Mouse (Mus musculus) C2C12 (cell line): Measurements from ENCODE around the gene Acp7. TPM values are rescaled to one million over a fixed set of nuclear protein-coding genes. Genes with fewer than 3 reads are reported as not detected.
"Not testable (repeated sequence)": the region's sequence is repeated elsewhere in the genome, so short reads cannot be mapped to it uniquely, and the experiment has no call there.

Experiments used
- H3K27me3 ChIP-seq: one replicate; pipeline ENCODE4 v1.6.1; 2011; ENCODE audit not compliant: control insufficient read depth, insufficient read depth, insufficient read length
- H3K36me3 ChIP-seq: one replicate; pipeline ENCODE4 v1.6.1; 2011; ENCODE audit not compliant: control insufficient read depth, insufficient read depth
- H3K4me3 ChIP-seq: one replicate; pipeline ENCODE4 v1.5.1; 2011; ENCODE audit warnings: mild to moderate bottlenecking, control low read depth; ENCODE audit not compliant: poor library complexity, insufficient read depth, severe bottlenecking
- H3K79me2 ChIP-seq: one replicate; pipeline ENCODE4 v1.6.1; 2011; ENCODE audit not compliant: control insufficient read depth, insufficient read depth
- H3K79me3 ChIP-seq: one replicate; pipeline ENCODE4 v1.6.1; 2011; ENCODE audit warnings: low read depth, control low read depth
- H3ac ChIP-seq: one replicate; pipeline ENCODE3; 2011; ENCODE audit warnings: low read depth; ENCODE audit not compliant: control insufficient read depth, insufficient read length
- CEBPB ChIP-seq: IDR thresholded peaks from one replicate; pipeline ENCODE4 v1.6.1; 2011; ENCODE audit warnings: low read depth, mild to moderate bottlenecking, control low read depth, moderate library complexity
- CTCF ChIP-seq: IDR thresholded peaks from one replicate; pipeline ENCODE4 v1.5.1; 2011; ENCODE audit not compliant: control insufficient read depth, insufficient read depth, insufficient read length
- FOSL1 ChIP-seq: IDR thresholded peaks from one replicate; pipeline ENCODE4 v1.8.0; 2011; ENCODE audit warnings: mild to moderate bottlenecking, low read length; ENCODE audit not compliant: poor library complexity, insufficient read depth, severe bottlenecking
- MAX ChIP-seq: IDR thresholded peaks from one replicate; pipeline ENCODE4 v1.6.1; 2011; ENCODE audit warnings: mild to moderate bottlenecking, control low read depth
- MYOD1 ChIP-seq: IDR thresholded peaks from one replicate; pipeline ENCODE4 v1.6.1; 2011; ENCODE audit warnings: low read depth; ENCODE audit not compliant: control insufficient read depth, insufficient read length
- MYOG ChIP-seq: IDR thresholded peaks from one replicate; pipeline ENCODE4 v1.6.1; 2011; ENCODE audit not compliant: control insufficient read depth, insufficient read length; ENCODE audit errors: extremely low read depth
- USF1 ChIP-seq: IDR thresholded peaks from one replicate; pipeline ENCODE4 v1.6.1; 2011; ENCODE audit warnings: low read depth, mild to moderate bottlenecking, control low read depth, moderate library complexity
- polyA plus RNA-seq: library from polyadenylated mRNA; unstranded; fragments of >200 nt; fragmentation: generic; extraction: Trizol; gene quantifications from one replicate; pipeline ENCODE4 v1.2.1, GENCODE M21; 2012; ENCODE audit warnings: missing spikeins

The Acp7 gene
- polyA plus RNA-seq, 1 experiment: not detected

DNA sequence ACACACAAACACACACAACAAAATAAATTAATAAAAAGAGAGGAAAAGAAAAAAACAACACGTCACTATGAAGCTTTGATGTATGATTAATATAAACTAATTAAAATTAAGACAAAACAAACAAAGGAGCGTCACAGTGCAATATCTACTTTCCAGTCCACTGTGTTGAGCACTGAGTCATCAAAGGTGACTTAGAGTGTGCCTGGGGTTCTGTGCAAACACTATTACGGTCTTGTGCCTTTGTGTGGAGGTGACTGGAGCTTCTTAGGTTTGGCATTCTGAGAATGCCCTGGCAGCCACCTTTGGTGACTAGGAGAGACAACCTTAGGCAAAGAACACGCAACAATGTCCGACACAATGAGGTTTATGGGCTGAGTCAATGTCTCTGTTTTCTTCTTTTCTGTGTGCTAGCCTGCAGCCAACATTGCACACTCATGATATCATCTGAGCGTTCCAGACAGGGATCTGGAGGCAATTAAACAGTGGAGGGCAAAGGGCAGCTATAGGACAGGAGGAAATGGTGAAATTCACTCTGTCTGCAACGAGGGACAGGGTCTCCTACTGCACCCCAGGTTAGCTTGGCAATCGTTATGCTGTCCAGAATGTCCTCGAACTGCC, 11.9 kb downstream of the Acp7 start:
- Histone ChIP-seq H3K27me3 (peaks cover 15% of the 10 kb centered on the region), H3K79me2 (no peaks in the 10 kb centered on the region), H3K36me3 (no peaks in the 10 kb centered on the region), H3K79me3 (no peaks in the 10 kb centered on the region), H3ac (no peak overlapping the region), H3K4me3 (no peak overlapping the region)
- no peak for TF ChIP-seq FOSL1
- no peak for TF ChIP-seq MYOD1
- TF ChIP-seq CTCF: no peak
- no peak for TF ChIP-seq MYOG
- TF ChIP-seq CEBPB: no peak
- no peak for TF ChIP-seq MAX
- TF ChIP-seq USF1: no peak

DNA sequence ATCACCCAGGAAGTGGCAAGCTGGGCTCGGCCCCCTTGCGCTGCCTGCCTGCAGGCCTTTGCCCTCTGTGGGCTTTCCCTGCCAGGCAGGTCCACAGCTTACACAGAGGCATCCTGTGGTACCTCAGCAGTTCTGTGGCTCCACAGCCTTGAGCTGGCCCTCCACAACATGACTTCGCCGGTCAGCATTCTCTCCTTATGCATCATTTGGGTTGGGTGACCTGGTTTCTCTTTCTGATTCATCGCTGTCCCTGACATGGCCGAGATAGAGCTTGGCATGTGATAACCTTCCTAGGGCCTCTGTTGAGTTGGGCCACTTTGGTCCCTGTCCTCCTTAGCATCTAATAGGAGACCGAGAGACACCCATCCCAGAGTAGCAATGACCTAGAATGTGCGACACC, 25.2 kb downstream of the Acp7 start:
- TF ChIP-seq CTCF: no peak
- TF ChIP-seq USF1: no peak
- TF ChIP-seq CEBPB: no peak
- TF ChIP-seq MAX: no peak
- TF ChIP-seq FOSL1: no peak
- no peak for TF ChIP-seq MYOG
- no peak for TF ChIP-seq MYOD1
- H3K36me3 ChIP-seq: no peaks in the 10 kb centered on the region
- no peak overlapping the region for H3K4me3 ChIP-seq
- peaks cover 10% of the 10 kb centered on the region for H3K27me3 ChIP-seq
- no peak overlapping the region for H3ac ChIP-seq
- no peaks in the 10 kb centered on the region for H3K79me3 ChIP-seq
- no peaks in the 10 kb centered on the region for H3K79me2 ChIP-seq

DNA sequence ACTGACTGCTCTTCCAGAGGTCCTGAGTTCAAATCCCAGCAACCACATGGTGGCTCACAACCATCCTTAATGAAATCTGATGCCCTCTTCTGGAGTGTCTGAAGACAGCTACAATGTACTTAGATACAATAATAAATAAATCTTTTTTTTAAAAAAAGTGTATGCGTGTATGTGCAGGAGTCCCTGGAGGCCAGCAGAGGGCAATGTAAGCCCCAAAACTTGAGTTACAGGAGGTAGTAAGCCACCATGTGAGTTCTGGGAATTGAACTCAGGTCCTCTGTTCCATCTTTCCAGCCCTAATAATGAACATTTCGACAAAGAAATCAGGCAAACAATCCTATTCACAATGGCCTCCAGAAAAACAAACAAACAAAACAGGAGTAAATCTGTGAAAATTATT, 27.3 kb downstream of the Acp7 start:
- not testable (repeated sequence) for H3K79me3 ChIP-seq, H3K79me2 ChIP-seq, H3K36me3 ChIP-seq, H3ac ChIP-seq, H3K27me3 ChIP-seq, H3K4me3 ChIP-seq

DNA sequence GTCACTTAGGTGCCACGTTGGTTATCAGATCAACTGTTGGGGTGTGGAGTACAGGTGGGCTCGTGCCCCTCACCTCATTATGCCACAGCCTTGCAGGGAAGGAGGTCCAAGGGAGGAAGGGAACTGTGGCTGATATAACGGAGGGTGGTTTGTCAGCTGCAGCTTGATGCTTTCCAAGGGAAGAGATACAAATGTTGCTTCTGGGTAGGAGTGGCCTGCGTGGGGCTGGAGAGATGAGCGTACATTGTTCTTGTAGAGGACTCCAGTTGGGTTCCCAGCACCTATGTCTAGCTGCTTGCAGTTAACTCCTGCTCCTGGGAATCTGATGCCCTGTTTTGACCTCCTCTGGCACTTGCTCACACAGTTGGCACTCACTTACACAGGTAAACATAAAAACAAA, 28.0 kb downstream of the Acp7 start:
- Histone ChIP-seq H3K27me3 (peaks cover 10% of the 10 kb centered on the region), H3ac (no peak overlapping the region), H3K79me2 (no peaks in the 10 kb centered on the region), H3K36me3 (no peaks in the 10 kb centered on the region), H3K4me3 (no peak overlapping the region), H3K79me3 (no peaks in the 10 kb centered on the region)
- TF ChIP-seq USF1 (no peak), FOSL1 (no peak), CEBPB (no peak), MYOG (no peak), MAX (no peak), MYOD1 (no peak), CTCF (no peak)

DNA sequence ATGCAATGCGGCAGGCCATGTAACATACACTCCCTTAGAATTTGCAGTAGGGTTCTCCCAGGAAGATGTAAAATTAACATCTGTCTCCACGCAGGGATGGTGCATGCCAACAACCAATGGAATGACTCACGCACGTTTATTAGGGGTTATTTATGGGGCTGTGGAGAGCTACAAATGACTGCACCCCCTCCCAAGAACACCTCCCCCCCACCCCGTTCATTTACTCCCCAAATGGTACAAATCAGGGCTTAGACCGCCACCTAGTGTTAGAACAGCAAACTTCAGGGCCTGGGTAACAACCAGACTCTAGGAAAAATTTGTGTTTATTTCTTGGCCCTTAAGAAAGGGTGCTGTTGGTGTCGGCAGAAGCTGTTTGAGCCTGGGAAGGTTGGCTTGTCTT, 29.5 kb downstream of the Acp7 start:
- H3K27me3 ChIP-seq: no peaks in the 10 kb centered on the region
- H3K79me2 ChIP-seq: peaks cover 10% of the 10 kb centered on the region
- no peak overlapping the region for H3K4me3 ChIP-seq
- peaks cover 3% of the 10 kb centered on the region for H3K79me3 ChIP-seq
- no peaks in the 10 kb centered on the region for H3K36me3 ChIP-seq
- no peak overlapping the region for H3ac ChIP-seq
- TF ChIP-seq CEBPB: no peak
- TF ChIP-seq CTCF: no peak
- TF ChIP-seq USF1: no peak
- TF ChIP-seq FOSL1: no peak
- TF ChIP-seq MYOG: no peak
- no peak for TF ChIP-seq MAX
- no peak for TF ChIP-seq MYOD1

DNA sequence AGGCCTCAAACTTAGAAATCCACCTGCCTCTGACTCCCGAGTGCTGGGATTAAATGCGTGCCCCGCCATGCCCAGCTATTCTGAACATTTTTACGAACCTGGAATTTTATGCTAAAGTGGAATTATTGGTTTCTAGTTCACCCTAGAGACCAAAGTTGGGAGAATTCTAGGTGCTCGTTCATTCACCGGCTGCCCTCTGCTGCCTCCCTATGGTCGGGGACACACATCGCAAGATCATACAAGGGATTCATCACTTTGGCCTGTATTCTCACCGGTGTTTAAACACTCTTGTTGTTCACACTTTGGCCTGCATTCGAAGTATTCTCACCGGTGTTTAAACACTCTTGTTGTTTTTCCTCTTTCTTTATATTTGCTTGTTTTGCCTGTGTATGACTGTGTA, 30.1 kb downstream of the Acp7 start:
- no peaks in the 10 kb centered on the region for H3K36me3 ChIP-seq
- H3K27me3 ChIP-seq: no peaks in the 10 kb centered on the region
- peaks cover 10% of the 10 kb centered on the region for H3K79me3 ChIP-seq
- TF ChIP-seq USF1 (no peak), MAX (no peak), FOSL1 (no peak), CTCF (peak; percentile 76), MYOG (no peak), MYOD1 (no peak), CEBPB (no peak)
- H3K79me2 ChIP-seq: peaks cover 17% of the 10 kb centered on the region
- H3ac ChIP-seq: no peak overlapping the region
- H3K4me3 ChIP-seq: no peak overlapping the region
